Mouse (Mus musculus): Measurements from ENCODE around the gene Cxcr5.

The Cxcr5 gene

GRCm38 (mm10) chr9:44510355-44510871 is 51.3 kb downstream of the Cxcr5 start:
- no peak for DNase-seq (ENCODE audit: extremely low read depth, low read depth, low spot score)

GRCm38 (mm10) chr9:44509487-44510354 is 52.0 kb downstream of the Cxcr5 start:
- no peak for DNase-seq (ENCODE audit: extremely low read depth, low read depth, low spot score)

GRCm38 (mm10) chr9:44508721-44509486 is 52.8 kb downstream of the Cxcr5 start:
- no peak for DNase-seq (ENCODE audit: extremely low read depth, low read depth, low spot score)

DNA sequence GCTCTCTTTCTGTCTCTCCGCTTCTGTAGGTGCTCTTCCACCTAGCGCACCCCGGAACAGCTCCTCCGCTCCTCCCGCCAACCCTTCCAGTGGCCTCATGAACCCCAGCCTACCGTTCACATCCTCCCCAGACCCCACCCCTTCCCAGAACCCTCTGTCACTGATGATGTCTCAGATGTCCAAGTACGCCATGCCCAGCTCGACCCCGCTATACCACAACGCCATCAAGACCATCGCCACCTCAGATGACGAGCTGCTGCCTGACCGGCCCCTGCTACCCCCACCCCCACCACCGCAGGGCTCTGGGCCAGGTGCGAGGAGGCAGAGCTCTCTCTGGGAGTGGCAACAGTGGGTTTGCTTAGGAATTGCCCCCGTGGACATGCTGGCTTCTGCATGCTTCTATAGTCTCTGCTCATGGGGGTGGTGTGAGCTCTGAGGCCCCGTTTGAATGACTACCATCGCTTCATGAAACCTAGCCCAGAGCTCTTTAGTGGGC is 53.5 kb downstream of the Cxcr5 start:
- DNase-seq (ENCODE audit: extremely low read depth, low read depth, low spot score): no peak

DNA sequence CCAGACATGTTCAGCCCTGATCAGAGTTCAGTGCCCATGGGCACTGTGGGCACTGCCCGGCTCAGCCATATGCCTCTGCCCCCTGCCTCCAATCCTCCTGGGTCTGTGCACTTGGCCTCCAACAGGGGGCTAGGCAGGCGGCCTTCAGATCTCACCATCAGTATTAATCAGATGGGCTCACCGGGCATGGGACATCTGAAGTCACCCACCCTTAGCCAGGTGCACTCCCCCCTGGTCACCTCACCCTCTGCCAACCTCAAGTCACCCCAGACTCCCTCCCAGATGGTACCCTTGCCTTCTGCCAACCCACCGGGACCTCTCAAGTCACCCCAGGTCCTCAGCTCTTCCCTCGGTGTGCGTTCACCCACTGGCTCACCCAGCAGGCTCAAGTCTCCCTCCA is 54.3 kb downstream of the Cxcr5 start:
- DNase-seq (ENCODE audit: extremely low read depth, low read depth, low spot score): no peak

DNA sequence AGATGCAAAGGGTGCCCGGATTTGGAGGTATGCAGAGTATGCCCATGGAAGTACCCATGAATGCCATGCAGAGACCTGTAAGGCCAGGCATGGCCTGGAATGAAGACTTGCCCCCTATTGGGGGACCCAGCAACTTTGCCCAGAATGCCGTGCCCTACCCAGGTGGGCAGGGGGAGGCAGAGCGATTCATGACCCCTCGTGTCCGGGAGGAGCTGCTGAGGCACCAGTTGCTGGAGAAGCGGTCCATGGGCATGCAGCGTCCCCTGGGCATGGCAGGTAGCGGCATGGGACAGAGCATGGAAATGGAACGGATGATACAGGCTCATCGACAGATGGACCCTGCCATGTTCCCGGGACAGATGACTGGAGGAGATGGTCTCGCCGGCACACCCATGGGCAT is 55.1 kb downstream of the Cxcr5 start:
- DNase-seq (ENCODE audit: extremely low read depth, low read depth, low spot score): no peak

- DNase-seq (ENCODE audit: extremely low read depth, low read depth, low spot score): no peak
Measured at GRCm38 (mm10) chr9:44505824-44506467, 55.7 kb downstream of the Cxcr5 start.

DNA sequence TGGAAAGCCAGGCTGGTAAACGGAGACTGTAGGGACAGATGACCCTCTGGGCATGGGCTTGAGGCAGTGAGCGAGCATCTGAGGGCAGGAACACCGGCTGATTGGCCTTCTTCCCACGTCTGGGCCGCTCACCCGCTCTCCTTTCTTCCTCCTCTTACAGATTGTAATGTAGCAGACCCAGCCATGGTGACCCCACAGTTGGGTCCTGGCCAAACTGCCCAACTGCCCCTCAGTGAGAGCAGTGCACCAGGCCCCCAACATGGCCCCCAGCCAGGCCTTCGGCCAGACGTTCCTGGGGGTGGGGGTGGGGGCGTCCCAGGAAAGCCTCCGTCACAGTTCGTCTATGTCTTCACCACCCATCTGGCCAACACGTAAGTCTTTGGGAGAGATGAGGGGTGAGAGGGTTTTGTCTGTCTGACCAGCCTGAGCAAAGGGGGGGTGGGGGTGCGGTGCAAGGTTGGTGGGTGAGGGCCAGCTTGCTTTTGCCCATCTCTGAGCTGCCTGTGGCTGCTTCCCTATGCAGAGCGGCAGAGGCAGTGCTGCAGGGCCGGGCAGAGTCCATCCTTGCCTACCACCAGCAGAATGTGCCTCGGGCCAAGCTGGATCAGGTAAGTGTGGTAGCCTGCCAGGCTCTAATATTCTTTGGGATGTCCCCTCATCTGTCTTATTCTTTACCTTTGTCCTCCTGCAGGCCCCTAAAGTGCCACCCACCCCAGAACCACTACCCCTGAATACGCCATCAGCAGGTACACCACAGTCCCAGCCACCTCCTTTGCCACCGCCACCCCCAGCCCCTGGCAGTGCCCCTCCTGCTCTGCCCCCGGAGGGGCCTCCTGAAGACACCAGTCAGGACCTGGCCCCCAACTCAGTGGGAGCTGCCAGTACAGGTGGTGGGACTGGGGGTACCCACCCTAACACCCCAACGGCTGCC is 56.5 kb downstream of the Cxcr5 start:
- no peak for DNase-seq (ENCODE audit: extremely low read depth, low read depth, low spot score)

GRCm38 (mm10) chr9:44502006-44502405 is 59.7 kb downstream of the Cxcr5 start:
- no peak for DNase-seq (ENCODE audit: extremely low read depth, low read depth, low spot score)

- DNase-seq (ENCODE audit: extremely low read depth, low read depth, low spot score): no peak
Measured at GRCm38 (mm10) chr9:44501206-44501879, 60.3 kb downstream of the Cxcr5 start.

GRCm38 (mm10) chr9:44500638-44501175 is 61.0 kb downstream of the Cxcr5 start:
- no peak for DNase-seq (ENCODE audit: extremely low read depth, low read depth, low spot score)

DNA sequence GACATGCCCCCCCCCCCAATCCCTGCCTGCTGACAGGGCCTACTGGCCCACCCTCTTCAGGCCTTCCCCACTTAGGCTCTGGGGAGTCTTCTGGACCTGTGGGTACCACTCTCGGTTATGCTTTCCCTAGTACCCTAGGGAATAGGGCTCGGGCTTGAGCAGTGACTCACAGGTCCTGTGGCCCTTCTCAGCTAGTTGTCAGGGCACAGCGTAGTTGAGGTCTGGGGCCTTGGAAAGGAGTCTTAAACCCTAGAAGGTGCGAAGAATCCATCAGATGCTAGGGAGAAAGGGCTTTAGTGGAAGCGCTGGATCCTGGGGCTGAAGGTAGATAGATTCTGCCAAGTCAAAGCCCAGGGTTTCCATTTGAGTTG is 61.5 kb downstream of the Cxcr5 start:
- no peak for DNase-seq (ENCODE audit: extremely low read depth, low read depth, low spot score)

GRCm38 (mm10) chr9:44499356-44500162 is 62.1 kb downstream of the Cxcr5 start:
- no peak for DNase-seq (ENCODE audit: extremely low read depth, low read depth, low spot score)

- no peak for DNase-seq (ENCODE audit: extremely low read depth, low read depth, low spot score)
Measured at GRCm38 (mm10) chr9:44498421-44499355, 63.0 kb downstream of the Cxcr5 start.

DNA sequence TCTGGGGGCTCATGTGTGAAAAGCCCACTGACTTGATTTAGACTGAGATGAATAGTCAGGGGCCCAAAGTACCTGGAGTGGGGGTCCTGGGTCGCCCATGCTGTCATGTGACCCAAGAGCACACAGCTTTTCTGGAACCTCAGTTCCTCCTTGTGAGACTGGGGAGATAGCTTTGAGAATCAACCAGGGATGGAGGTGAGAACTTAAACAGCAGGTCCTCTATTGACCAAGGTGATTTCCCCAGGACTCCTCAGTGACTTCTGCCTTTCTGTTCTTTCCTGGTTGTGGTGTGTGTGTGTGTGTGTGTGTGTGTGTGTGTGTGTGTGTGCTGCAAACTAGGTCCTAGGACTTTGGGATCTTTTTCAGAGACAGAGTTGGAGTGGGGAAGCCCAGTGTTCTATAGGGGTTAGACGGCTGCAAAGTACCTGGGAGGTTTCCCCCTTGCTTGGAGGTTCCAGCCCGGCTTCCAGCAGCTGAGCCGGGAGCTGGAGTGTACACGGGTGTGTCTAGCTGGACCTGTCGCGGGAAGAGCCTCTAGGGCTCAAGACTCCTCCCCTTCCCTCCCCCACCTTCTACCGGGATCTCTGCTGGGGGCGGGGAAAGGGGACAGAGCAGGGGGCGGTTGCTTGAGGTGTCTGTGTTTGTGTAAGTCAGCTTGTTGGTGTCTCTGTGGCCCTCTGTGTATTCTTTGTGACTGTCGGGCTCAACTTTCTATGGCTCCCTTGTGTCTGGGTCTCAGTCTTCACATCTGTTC is 63.9 kb downstream of the Cxcr5 start:
- DNase-seq (ENCODE audit: extremely low read depth, low read depth, low spot score): no peak

GRCm38 (mm10) chr9:44496803-44497461 is 64.7 kb downstream of the Cxcr5 start:
- no peak for DNase-seq (ENCODE audit: extremely low read depth, low read depth, low spot score)
